Mouse (Mus musculus) heart, postnatal 0 days (tissue): Measurements from ENCODE around the gene Slitrk4. TPM values are rescaled to one million over a fixed set of nuclear protein-coding genes. Genes with fewer than 3 reads are reported as not detected.

ENCODE experiments used
- ATAC-seq: fragments of 200-750 bp; cut with Nextera tagmentation; 2 replicates; pipeline ENCODE4 v1.8.0; 2017; ENCODE audit warnings: low read depth, moderate number of reproducible peaks, moderate library complexity; ENCODE audit not compliant: insufficient read depth
- DNase-seq: peaks from one replicate; pipeline ENCODE4 v3.0.0-alpha.2; 2016; ENCODE audit warnings: low spot score
- H3K27ac ChIP-seq: fragments of 300-500 bp; sonication (generic); 2 replicates; pipeline ENCODE4 v1.5.1; 2014; ENCODE audit warnings: low read depth, mild to moderate bottlenecking
- H3K27me3 ChIP-seq: fragments of 300-500 bp; sonication (generic); 2 replicates; pipeline ENCODE4 v1.6.1; 2014; ENCODE audit warnings: low read length, mixed read lengths; ENCODE audit not compliant: control insufficient read depth, insufficient read depth
- H3K36me3 ChIP-seq: fragments of 300-500 bp; sonication (generic); replicated peaks from 2 replicates; pipeline ENCODE4 v1.6.1; 2014; ENCODE audit warnings: low read length, mixed read lengths; ENCODE audit not compliant: control insufficient read depth, insufficient read depth
- H3K4me1 ChIP-seq: fragments of 300-500 bp; sonication (generic); 2 replicates; pipeline ENCODE4 v1.6.1; 2014; ENCODE audit warnings: antibody characterized with exemption; ENCODE audit not compliant: control insufficient read depth, insufficient read depth
- H3K4me2 ChIP-seq: fragments of 300-500 bp; sonication (generic); 2 replicates; pipeline ENCODE4 v1.6.1; 2014; ENCODE audit warnings: low read depth, mild to moderate bottlenecking, low read length, moderate library complexity
- H3K4me3 ChIP-seq: fragments of 300-500 bp; sonication (generic); 2 replicates; pipeline ENCODE4 v1.5.1; 2014; ENCODE audit warnings: low read depth, low read length
- H3K9ac ChIP-seq: fragments of 300-500 bp; sonication (generic); replicated peaks from 2 replicates; pipeline ENCODE4 v1.6.1; 2014; ENCODE audit warnings: low read depth, low read length, mixed read lengths
- H3K9me3 ChIP-seq: fragments of 300-500 bp; sonication (generic); replicated peaks from 2 replicates; pipeline ENCODE4 v1.6.1; 2016; ENCODE audit warnings: low read length; ENCODE audit not compliant: control insufficient read depth
- CTCF ChIP-seq: IDR thresholded peaks from 2 replicates; pipeline ENCODE4 v1.5.1; 2016; ENCODE audit warnings: antibody characterized with exemption, control low read depth, low read depth
- EP300 ChIP-seq: IDR thresholded peaks from 2 replicates; pipeline ENCODE4 v1.6.1; 2016; ENCODE audit warnings: antibody characterized with exemption, low read depth
- WGBS: fragments of 180-500 bp; shearing (Covaris S2); extraction: QIAGEN DNeasy Blood & Tissue Kit; methylation state at CpG from one replicate; pipeline ENCODE4 v1.1.7; 2014; 5-methylcytosine and 5-hydroxymethylcytosine counted together
- polyA plus RNA-seq: library from polyadenylated mRNA; unstranded; fragments of >200 nt; fragmentation: Nextera tagmentation; extraction: Ambion mirVana; gene quantifications from 2 replicates; pipeline ENCODE4 v1.2.1, GENCODE M21; 2015
- total RNA-seq: library from RNA; depleted of rRNA; stranded (reverse); fragments of >200 nt; gene quantifications from 2 replicates; pipeline ENCODE4 v1.2.3, GENCODE M21; 2014; ENCODE audit warnings: low replicate concordance; rRNA removed

The Slitrk4 gene
- total RNA-seq (5.8 and 9.2 TPM in 2 replicates), polyA plus RNA-seq (4.7 and 5.1 TPM in 2 replicates)

DNA sequence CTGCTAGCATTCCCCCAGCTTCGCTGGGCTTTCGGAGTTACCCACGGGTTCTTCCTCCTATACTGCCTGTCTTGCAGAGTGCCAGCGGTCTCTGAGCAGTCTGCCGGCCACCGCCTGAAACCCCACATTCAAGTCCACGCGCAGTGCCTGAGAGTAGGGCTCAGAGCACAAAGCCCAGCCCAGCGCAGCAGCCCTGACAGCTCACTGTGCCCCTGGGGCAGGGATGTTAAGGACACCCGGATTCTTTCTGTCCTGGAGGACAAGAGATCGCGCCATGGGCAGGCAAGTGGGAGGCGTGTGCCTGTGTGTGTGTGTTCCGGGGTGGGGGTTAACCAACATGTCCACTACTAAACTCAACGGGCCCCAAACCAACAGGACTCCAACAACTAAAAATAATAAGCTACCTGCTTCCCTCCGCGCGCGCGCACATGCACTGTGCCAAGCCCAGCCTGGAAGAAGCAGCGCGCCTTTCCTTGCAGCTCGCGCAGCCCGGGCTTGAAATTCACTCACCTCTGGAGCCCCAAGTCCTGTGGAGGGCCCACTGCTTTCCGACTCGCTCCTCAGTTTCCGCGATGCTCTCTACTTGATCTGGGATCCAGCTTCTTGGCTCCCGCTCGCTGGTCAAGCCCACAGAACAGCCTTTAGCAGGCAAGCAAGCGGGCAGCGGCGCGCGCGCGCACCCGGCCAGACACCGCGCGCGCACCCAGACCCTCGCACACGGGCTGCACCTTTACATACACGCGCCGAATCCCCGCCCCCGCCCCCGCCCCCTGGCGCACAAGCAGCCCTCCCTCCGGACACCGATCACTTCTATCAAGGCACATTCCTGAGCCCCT is at the start of gene Slitrk4:
TSS of gene Slitrk4 (minus strand) at position 707 of the 836 bp plus-strand sequence.
- H3K4me2 ChIP-seq: peak within 1 kb of the TSS; percentile 67
- DNase-seq: no peak

GRCm38 (mm10) chrX:64319501-64319900 is 42.7 kb upstream of the Slitrk4 start:
- Histone ChIP-seq H3K4me3 (no peak overlapping the region), H3K4me1 (no peaks in the 10 kb centered on the region), H3K4me2 (no peak overlapping the region), H3K27ac (no peak overlapping the region), H3K27me3 (no peaks in the 10 kb centered on the region), H3K9ac (no peak overlapping the region), H3K9me3 (no peaks in the 10 kb centered on the region), H3K36me3 (no peaks in the 10 kb centered on the region)
- TF ChIP-seq CTCF (no peak), EP300 (no peak)
- ATAC-seq (no peak), DNase-seq (no peak)
- WGBS: 61% methylated on average over 2 of the region's 2 CpGs

More for the DNA sequence above, at the start of gene Slitrk4:
- Histone ChIP-seq H3K4me3 (peak within 1 kb of the TSS; percentile 60), H3K36me3 (no peaks in the 10 kb centered on the region), H3K9ac (peak within 1 kb of the TSS; percentile 50), H3K27ac (peak within 1 kb of the TSS; percentile 43), H3K4me1 (no peaks in the 10 kb centered on the region), H3K27me3 (no peaks in the 10 kb centered on the region), H3K9me3 (no peaks in the 10 kb centered on the region)
- 9% methylated on average over 45 of the region's 54 CpGs for whole genome bisulfite sequencing
- peak; percentile 58 for ATAC-seq
- TF ChIP-seq CTCF (no peak), EP300 (no peak)

GRCm38 (mm10) chrX:64277991-64278301 is 1.1 kb upstream of the Slitrk4 start:
- H3K9me3 ChIP-seq: no peaks in the 10 kb centered on the region
- DNase-seq (no peak), ATAC-seq (no peak)
- H3K4me1 ChIP-seq: no peaks in the 10 kb centered on the region
- H3K27me3 ChIP-seq: no peaks in the 10 kb centered on the region
- TF ChIP-seq CTCF (no peak), EP300 (no peak)
- H3K27ac ChIP-seq: no peak overlapping the region
- H3K4me3 ChIP-seq: peak overlapping the region; percentile 60
- H3K36me3 ChIP-seq: no peaks in the 10 kb centered on the region
- no peak overlapping the region for H3K9ac ChIP-seq
- 21% methylated on average over 6 of the region's 6 CpGs for WGBS
- H3K4me2 ChIP-seq: peak overlapping the region; percentile 67

GRCm38 (mm10) chrX:64277126-64277990 is 562 bp upstream of the Slitrk4 start:
- no peaks in the 10 kb centered on the region for H3K36me3 ChIP-seq
- TF ChIP-seq EP300 (no peak), CTCF (no peak)
- no peaks in the 10 kb centered on the region for H3K27me3 ChIP-seq
- H3K4me1 ChIP-seq: no peaks in the 10 kb centered on the region
- H3K4me3 ChIP-seq: peak overlapping the region; percentile 60
- H3K4me2 ChIP-seq: peak overlapping the region; percentile 67
- H3K27ac ChIP-seq: no peak overlapping the region
- H3K9me3 ChIP-seq: no peaks in the 10 kb centered on the region
- WGBS: 12% methylated on average over 22 of the region's 22 CpGs
- DNase-seq: no peak
- H3K9ac ChIP-seq: 0 out of 2 replicates have a peak overlapping the region, but pooled peaks have one; percentile 50
- no peak for ATAC-seq

DNA sequence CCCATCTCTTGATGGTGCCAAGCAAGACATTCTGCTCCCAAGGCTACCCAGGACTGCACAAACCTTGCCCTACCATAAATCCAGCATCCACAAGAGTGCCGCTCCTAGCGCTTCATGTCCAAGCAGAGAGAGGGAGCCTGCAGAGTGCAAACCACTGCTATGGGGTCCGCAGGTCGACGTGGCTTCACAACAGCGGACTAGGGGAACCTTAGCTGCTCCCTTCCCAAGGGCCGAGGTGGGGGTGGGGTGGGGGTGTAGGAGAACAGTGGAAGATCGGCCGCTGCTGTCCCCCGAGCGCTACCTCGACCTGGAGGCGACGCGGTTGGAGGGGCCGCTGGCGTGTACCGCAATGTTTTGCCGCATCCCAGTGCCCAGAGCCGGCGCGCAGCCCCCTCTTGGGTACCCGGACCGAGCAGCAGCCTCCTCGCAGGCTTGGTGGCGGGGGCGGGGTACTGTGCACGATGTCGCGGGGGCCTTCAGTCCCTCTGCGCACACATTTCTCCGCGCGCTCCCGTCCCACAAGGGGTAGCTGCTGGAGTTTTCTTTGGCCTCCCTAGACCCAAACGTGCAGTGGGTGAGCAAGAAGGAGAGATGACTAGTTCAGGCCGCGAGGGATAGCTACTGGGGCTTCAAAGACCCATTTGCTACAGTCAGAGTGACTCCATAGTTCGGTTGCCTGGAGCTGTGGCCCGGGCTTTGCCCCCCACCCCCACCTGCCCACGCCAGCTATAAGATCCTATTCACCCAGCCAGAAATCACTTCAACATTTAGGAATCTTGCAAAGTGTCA is 1.1 kb downstream of the Slitrk4 start:
- Histone ChIP-seq H3K27ac (peak overlapping the region; percentile 43; the same call in 1 of the 2 replicates), H3K27me3 (no peaks in the 10 kb centered on the region), H3K4me3 (peak overlapping the region; percentile 60), H3K4me2 (peak overlapping the region; percentile 67), H3K4me1 (no peaks in the 10 kb centered on the region), H3K9me3 (no peaks in the 10 kb centered on the region), H3K9ac (peak overlapping the region; percentile 50), H3K36me3 (no peaks in the 10 kb centered on the region)
- WGBS: 11% methylated on average over 37 of the region's 41 CpGs
- TF ChIP-seq CTCF (no peak), EP300 (no peak)
- DNase-seq (no peak), ATAC-seq (peak; percentile 66)
